Mouse (Mus musculus): ENCODE results near the gene Actr8.

The Actr8 gene

DNA sequence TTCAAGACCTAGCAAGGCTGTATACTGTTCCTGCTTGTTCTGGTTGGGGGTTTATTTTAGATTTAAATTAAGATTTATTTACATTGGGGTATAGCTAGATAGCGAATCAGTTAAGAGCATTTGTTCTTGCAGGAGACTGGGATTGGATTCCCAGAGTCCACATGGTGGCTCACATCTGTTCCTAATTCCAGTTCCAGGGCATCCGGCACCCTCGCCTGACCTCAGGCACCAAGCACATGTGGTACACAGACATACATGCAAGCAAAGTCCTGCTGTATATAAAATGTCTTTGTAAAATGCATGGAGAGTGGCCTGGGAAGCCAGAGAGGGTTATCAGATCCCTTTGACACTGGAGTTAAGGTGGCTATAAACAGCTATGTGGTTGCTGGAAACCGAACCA, 16.8 kb downstream of the Actr8 start:
- in situ Hi-C loops (cut with MboI, MseI), result loop anchor here (25.0 kb wide), 1 partner anchor 1267 kb away; the partner anchor contains the start of genes Bap1 and Phf7

GRCm38 (mm10) chr14:29996000-29996751, 18.0 kb downstream of the Actr8 start:
- in situ Hi-C loops (cut with MboI, MseI), result loop anchor here (25.0 kb wide), 1 partner anchor 1266 kb away; the partner anchor contains the start of genes Bap1 and Phf7

DNA sequence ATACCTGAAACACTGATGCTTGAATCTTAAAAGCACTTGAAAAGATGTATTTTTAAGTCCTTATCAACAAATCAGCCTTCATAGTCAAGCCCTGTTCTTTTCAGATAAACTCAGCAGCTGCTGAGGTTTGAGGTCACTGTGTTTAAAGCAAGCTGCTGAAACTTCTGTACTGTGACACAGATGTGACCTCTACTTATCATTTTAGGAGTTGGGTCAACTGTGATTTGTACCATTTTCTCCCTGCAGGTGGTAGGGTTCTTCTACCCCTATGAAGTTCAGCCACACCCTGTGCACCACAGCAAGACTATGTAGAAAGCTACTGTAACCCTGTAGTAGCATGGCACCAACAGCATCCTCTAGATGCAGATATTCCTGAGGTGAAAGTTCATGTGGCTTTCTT, 19.2 kb downstream of the Actr8 start:
- in situ Hi-C loops (cut with MboI, MseI), result loop anchor here (25.0 kb wide), 1 partner anchor 1265 kb away; the partner anchor contains the start of genes Bap1 and Phf7

- in situ Hi-C loops (cut with MboI, MseI), result loop anchor here (25.0 kb wide), 1 partner anchor 1263 kb away; the partner anchor contains the start of genes Bap1 and Phf7
Measured at GRCm38 (mm10) chr14:29998747-29999474, 20.8 kb downstream of the Actr8 start.

DNA sequence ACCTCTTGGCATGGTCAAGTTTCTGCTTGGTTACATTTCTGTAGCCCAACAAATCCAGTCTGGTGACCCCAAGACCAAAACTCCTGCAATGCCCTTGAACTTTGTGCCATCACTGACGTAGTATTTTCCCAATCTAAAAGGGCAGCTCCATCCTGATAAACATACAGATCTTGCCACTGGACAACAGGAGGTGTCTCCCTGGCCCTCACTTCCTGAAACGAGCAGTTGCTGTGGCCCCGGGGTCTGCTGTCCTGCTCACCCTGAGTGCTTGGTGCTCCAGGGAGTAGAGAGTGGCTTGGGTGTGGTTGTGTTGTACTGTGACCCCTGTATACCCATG, 21.3 kb downstream of the Actr8 start:
- in situ Hi-C loops (cut with MboI, MseI), result loop anchor here (25.0 kb wide), 1 partner anchor 1263 kb away; the partner anchor contains the start of genes Bap1 and Phf7

- in situ Hi-C loops (cut with MboI, MseI), result no loop called here
Measured at GRCm38 (mm10) chr14:30008733-30009575, 30.8 kb downstream of the Actr8 start, which contains the start of the genes Il17rb and Chdh. Gene Il17rb (minus strand): TSS chr14:30008896. Gene Chdh (plus strand): TSS chr14:30009023.

GRCm38 (mm10) chr14:30009864-30010560, 31.9 kb downstream of the Actr8 start:
- in situ Hi-C loops (cut with MboI, MseI), result no loop called here

DNA sequence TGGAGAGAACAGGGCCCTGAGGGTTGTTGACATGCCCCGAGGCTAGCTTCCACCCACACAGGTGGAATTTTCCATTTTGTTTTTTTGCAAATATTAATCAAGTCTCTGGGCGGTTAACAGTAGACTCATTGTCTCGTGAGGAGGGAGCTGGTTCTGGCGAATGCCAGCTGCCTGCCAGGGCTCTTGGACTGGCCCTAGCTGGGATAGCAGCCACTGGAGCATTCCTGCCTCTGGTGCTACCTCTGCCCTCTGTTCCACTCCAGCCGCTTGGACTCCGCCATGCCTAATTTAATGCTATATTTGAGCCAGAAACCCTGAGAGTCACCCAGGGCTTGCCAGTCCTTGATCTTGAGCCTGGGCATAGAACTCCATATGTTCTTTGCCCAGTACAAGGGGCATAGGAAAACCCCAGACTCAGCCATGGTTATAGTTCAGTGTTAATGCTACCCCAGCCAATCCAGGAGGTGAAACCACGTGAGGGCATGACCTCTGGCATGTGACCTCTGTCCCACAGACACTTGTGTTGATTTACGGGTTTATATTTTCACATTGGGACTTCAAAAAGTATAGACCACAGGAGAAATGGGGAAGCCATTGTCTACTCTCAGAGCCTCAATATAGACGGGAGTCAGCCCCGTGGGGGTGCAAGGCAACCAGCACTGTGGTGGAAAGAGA, 33.9 kb downstream of the Actr8 start:
- in situ Hi-C loops (cut with MboI, MseI), result no loop called here

GRCm38 (mm10) chr14:30014487-30014886, 36.4 kb downstream of the Actr8 start:
- in situ Hi-C loops (cut with MboI, MseI), result no loop called here

- in situ Hi-C loops (cut with MboI, MseI), result no loop called here
Measured at GRCm38 (mm10) chr14:30015008-30015407, 36.9 kb downstream of the Actr8 start.

DNA sequence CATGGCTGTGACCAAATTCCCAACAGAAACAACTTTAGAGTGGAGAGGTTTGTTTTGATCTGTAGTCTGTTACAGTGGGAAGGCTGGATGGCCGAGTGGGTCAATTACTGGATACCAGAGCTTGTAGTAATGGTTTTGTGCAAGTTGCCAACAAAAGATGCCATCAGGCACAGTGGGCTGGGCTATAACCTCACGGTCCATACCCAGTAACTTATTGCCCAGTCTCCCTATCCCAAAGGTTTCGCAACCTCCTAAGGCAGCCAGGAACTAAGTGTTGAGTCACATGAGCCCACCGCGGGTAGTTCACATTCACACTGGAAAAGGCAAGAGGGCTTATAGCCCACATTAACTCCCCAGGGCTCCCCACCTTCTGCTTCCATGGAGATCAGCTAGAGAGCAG, 38.5 kb downstream of the Actr8 start:
- in situ Hi-C loops (cut with MboI, MseI), result no loop called here

DNA sequence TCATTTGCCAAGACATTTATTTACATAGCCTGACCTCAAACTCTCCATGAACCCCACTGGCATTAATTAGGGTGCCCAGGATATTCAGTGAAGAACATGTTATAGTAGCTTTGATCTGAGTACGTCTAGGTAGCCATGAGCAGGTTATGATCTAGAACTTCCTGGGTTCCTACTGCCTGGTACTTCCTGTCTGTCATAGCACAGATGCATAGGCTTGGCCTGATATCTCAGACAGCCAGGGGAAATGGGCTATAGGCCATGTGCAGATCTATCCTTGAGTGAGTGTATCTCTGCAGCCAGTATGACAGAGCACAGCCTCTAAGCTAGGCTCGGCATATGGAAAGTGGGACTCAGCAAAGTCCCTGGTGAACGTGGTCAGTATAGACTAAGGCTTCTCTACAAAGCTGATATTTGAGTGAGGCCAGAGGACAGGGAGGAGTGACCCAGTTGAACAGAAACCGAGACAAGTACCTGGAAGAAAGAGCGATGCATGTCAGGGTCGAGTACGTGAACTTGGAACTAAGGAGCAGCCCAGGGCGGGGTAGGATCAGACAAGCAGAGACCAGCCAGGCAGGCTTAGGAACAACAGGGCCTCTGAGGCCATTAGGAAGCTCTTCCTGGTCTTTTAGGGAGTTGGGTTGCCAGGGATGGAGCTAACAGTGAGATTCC, 39.8 kb downstream of the Actr8 start:
- in situ Hi-C loops (cut with MboI, MseI), result no loop called here

- in situ Hi-C loops (cut with MboI, MseI), result no loop called here
Measured at GRCm38 (mm10) chr14:30018463-30018801, 40.3 kb downstream of the Actr8 start.

DNA sequence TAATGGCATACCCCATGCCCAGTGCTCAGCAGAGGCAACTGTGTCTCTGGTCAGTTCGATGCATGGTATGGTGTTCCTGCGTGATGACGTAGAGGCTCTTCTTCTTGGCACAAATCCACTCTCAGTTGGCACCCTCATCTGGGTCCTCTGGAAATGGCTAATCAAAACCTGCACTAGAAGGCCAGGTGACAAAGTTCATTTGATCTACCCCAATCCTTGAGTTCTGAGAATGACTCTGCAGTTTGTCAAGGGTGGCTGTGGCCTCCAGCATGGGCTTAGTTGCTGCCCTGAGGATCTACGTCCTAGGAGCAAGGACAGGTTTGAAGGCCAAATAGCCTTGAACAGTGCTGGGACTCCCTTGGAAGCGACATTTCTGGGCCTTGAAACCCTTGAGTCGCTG, 40.7 kb downstream of the Actr8 start:
- in situ Hi-C loops (cut with MboI, MseI), result no loop called here

DNA sequence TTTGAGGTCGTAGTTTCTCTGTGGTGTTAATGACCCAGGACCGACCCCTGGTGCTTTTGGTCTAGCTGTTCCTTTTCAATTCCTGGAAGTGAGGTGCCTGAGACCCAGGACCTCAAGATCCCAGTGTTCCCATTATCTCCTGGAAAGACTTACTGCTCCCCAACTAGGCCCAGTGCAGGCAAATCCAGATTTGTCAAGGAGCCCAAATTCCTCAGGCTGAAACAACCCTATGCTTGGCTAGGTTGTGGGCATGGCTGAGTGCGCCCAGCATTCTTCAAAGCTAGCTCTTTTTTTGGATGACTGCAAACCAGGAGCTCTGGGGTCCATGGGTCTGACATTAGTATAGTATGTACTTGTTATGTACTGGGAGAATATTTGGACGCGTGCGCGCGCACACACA, 41.2 kb downstream of the Actr8 start:
- in situ Hi-C loops (cut with MboI, MseI), result no loop called here

GRCm38 (mm10) chr14:30019792-30020575, 41.8 kb downstream of the Actr8 start:
- in situ Hi-C loops (cut with MboI, MseI), result no loop called here

DNA sequence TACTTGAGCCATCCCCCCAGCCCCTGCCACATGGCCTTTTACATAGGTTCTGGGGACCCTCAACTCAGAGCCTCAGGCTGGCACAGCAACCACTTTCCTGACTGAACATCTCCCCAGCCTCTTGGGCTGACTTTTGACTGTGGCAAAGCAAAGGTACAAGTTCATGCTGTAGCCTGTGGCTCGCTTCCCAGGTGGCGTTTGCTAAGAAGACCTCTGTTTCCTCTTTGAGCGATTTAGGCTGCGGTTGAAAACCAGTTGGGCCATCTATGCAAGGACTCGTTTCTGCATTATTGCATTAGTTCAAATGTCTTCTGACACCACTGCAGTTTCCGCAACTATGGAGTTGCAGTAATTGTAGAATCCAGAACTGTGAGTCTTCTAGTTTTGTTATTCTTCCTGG, 44.3 kb downstream of the Actr8 start:
- in situ Hi-C loops (cut with MboI, MseI), result no loop called here

GRCm38 (mm10) chr14:30024387-30024786, 46.2 kb downstream of the Actr8 start:
- in situ Hi-C loops (cut with MboI, MseI), result no loop called here

DNA sequence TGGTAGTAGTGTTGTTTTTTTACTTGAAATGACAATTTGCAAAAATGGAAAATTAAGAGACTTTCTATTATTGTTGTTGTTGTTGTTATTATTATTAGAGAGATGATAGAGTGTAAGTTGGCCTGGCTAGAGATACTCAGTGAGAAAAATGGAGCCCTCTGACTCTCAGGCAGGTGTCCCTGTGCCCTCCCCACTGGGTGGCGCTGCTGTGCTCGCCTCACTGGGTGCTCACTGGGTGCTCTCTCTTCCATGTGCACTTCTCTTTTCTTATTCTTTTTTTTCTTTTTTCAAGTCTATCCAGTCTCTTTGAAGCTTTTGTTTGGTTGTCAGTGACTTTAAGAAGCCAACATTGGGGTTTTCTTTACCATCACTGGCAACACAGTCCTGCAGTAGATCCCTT, 49.2 kb downstream of the Actr8 start:
- in situ Hi-C loops (cut with MboI, MseI), result no loop called here

Data from T-helper 2 cell (primary cell).